Mouse (Mus musculus): ENCODE measurements around the gene Gm49337.

Gm49337 gene

GRCm38 (mm10) chr4:116173072-116173471 lies at the start of gene Gm49337, which contains the start of gene 1700042G07Rik:
Gm49337 (plus strand) TSS chr4:116173384.
1700042G07Rik (plus strand) TSS chr4:116173372.
- no peak for DNase-seq (ENCODE audit: extremely low spot score, low read depth, low spot score)

GRCm38 (mm10) chr4:116123602-116124519 lies 49.3 kb upstream of the Gm49337 start, which contains the start of the genes Rad54l and Pomgnt1:
Rad54l (minus strand) TSS chr4:116123690.
Pomgnt1 (plus strand) TSS chr4:116123840.
- DNase-seq (ENCODE audit: extremely low spot score, low read depth, low spot score) = peak; percentile 70

- DNase-seq (ENCODE audit: extremely low spot score, low read depth, low spot score) = no peak
These were observed 47.3 kb upstream of the Gm49337 start for GRCm38 (mm10) chr4:116125803-116126386.

- no peak for DNase-seq (ENCODE audit: extremely low spot score, low read depth, low spot score)
These were observed 45.2 kb upstream of the Gm49337 start for GRCm38 (mm10) chr4:116127956-116128355.

GRCm38 (mm10) chr4:116133126-116133525 lies 40.1 kb upstream of the Gm49337 start:
- no peak for DNase-seq (ENCODE audit: extremely low spot score, low read depth, low spot score)

GRCm38 (mm10) chr4:116134990-116135389 lies 38.2 kb upstream of the Gm49337 start:
- no peak for DNase-seq (ENCODE audit: extremely low spot score, low read depth, low spot score)

GRCm38 (mm10) chr4:116137421-116137996 lies 35.7 kb upstream of the Gm49337 start:
- DNase-seq (ENCODE audit: extremely low spot score, low read depth, low spot score) = no peak

- DNase-seq (ENCODE audit: extremely low spot score, low read depth, low spot score) = no peak
These were observed 32.2 kb upstream of the Gm49337 start for GRCm38 (mm10) chr4:116140801-116141574.

- no peak for DNase-seq (ENCODE audit: extremely low spot score, low read depth, low spot score)
These were observed 31.4 kb upstream of the Gm49337 start for GRCm38 (mm10) chr4:116141736-116142135.

GRCm38 (mm10) chr4:116142269-116142668 lies 30.9 kb upstream of the Gm49337 start:
- no peak for DNase-seq (ENCODE audit: extremely low spot score, low read depth, low spot score)

- DNase-seq (ENCODE audit: extremely low spot score, low read depth, low spot score) = no peak
These were observed 29.8 kb upstream of the Gm49337 start for GRCm38 (mm10) chr4:116143317-116143811.

GRCm38 (mm10) chr4:116143891-116144717 lies 29.1 kb upstream of the Gm49337 start:
- DNase-seq (ENCODE audit: extremely low spot score, low read depth, low spot score) = no peak

GRCm38 (mm10) chr4:116149812-116150155 lies 23.4 kb upstream of the Gm49337 start:
- DNase-seq (ENCODE audit: extremely low spot score, low read depth, low spot score) = no peak

GRCm38 (mm10) chr4:116150156-116150861 lies 22.9 kb upstream of the Gm49337 start:
- no peak for DNase-seq (ENCODE audit: extremely low spot score, low read depth, low spot score)

GRCm38 (mm10) chr4:116150862-116151221 lies 22.3 kb upstream of the Gm49337 start:
- DNase-seq (ENCODE audit: extremely low spot score, low read depth, low spot score) = no peak

GRCm38 (mm10) chr4:116151238-116151637 lies 21.9 kb upstream of the Gm49337 start, which contains the start of gene Lurap1:
Lurap1 (minus strand) TSS chr4:116151338.
- no peak for DNase-seq (ENCODE audit: extremely low spot score, low read depth, low spot score)

GRCm38 (mm10) chr4:116152702-116153101 lies 20.5 kb upstream of the Gm49337 start:
- DNase-seq (ENCODE audit: extremely low spot score, low read depth, low spot score) = no peak

GRCm38 (mm10) chr4:116157882-116158281 lies 15.3 kb upstream of the Gm49337 start:
- no peak for DNase-seq (ENCODE audit: extremely low spot score, low read depth, low spot score)

- DNase-seq (ENCODE audit: extremely low spot score, low read depth, low spot score) = no peak
These were observed 13.3 kb upstream of the Gm49337 start for GRCm38 (mm10) chr4:116159912-116160311.
